16 mouse cellular contexts compared by ENCODE assay signal in the genomic region with DNA sequence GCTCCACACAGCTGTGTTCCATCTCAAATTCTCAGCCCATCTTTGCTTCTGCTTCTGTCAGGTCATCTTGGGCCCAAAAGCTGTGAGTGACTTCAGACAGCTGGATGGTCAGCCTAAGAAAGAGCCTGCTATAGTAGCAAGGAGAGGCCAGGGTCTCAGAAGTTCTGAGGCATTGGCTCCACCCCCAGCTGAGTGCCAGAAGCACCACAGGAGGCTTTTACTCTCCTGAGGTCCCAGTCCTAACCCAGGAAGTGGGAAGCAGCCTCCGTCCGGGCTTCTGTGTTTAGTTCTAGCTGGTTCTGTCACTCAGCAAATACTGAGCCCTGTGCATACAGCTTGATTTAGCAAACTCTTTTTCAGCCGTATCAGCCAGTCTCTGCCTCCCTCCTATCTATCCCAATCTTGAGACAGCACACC. TPM values are rescaled to one million over a fixed set of nuclear protein-coding genes. Genes with fewer than 3 reads are reported as not detected.
DNase-seq lines count a peak whose midpoint lies in the region; ATAC-seq and TF ChIP-seq lines count a peak whose summit lies in the region.
"Had no signal": no experiment of that assay in that cellular context is flagged by ENCODE, and none has a peak within 500 bp of the region (broad histone marks: within the 10 kb centered on the region; RNA-seq: fewer than 3 reads in every experiment).

No protein-coding gene starts in this region.

- peak overlapping the region; percentile 94; the same call in 1 of the 2 replicates for H3K27ac ChIP-seq in layer of hippocampus, adult 2 months
- H3K27ac ChIP-seq in lung, postnatal 0 days (ENCODE audit: low read length) = peak overlapping the region; percentile 48; the same call in 1 of the 2 replicates
- H3K27ac ChIP-seq in stomach, embryonic 15.5 days = 0 out of 2 replicates have a peak overlapping the region, but pooled peaks have one; percentile 45
- H3K27ac ChIP-seq in midbrain, embryonic 10.5 days (replicated peaks) = no peak overlapping the region
- no peak overlapping the region for H3K27ac ChIP-seq in forebrain, embryonic 10.5 days
- H3K27ac ChIP-seq: forebrain, embryonic 15.5 days; hindbrain, embryonic 13.5 days; liver, embryonic 14.5 days had no signal

- H3K4me1 ChIP-seq in lung, postnatal 0 days (ENCODE audit: insufficient read depth, low read depth, low read length) = peaks cover 11% of the 10 kb centered on the region; the same call in 1 of the 2 replicates
- H3K4me1 ChIP-seq in stomach, embryonic 15.5 days = peaks cover 4% of the 10 kb centered on the region; the same call in 1 of the 2 replicates
- H3K4me1 ChIP-seq in midbrain, embryonic 10.5 days = peaks cover 6% of the 10 kb centered on the region; the same call in 1 of the 2 replicates
- peaks cover 4% of the 10 kb centered on the region; the same call in 1 of the 2 replicates for H3K4me1 ChIP-seq in forebrain, embryonic 10.5 days

- no peak overlapping the region for H3K9ac ChIP-seq in lung, postnatal 0 days (replicated peaks; ENCODE audit: low read depth)
- H3K9ac ChIP-seq in stomach, embryonic 15.5 days = no peak overlapping the region
- H3K9ac ChIP-seq: forebrain, embryonic 15.5 days; heart, embryonic 12.5 days; hindbrain, embryonic 13.5 days; liver, embryonic 14.5 days had no signal

- no peaks in the 10 kb centered on the region for H3K27me3 ChIP-seq in lung, postnatal 0 days (replicated peaks; ENCODE audit: insufficient read depth, low read length)
- H3K27me3 ChIP-seq in stomach, embryonic 15.5 days (replicated peaks) = no peaks in the 10 kb centered on the region
- no peaks in the 10 kb centered on the region for H3K27me3 ChIP-seq in midbrain, embryonic 10.5 days (ENCODE audit: low read depth, poor library complexity, severe bottlenecking)
- H3K27me3 ChIP-seq in forebrain, embryonic 10.5 days (ENCODE audit: poor library complexity, severe bottlenecking) = no peaks in the 10 kb centered on the region
- H3K27me3 ChIP-seq: forebrain, embryonic 15.5 days; heart, embryonic 12.5 days; hindbrain, embryonic 13.5 days had no signal

- intact Hi-C loops in heart, postnatal 10 days (cut with DNase I) = no loop called here
- intact Hi-C loops in heart, postnatal 14 days (cut with DNase I) = no loop called here

- WGBS in lung, postnatal 0 days = 19% methylated on average over 3 of the region's 3 CpGs
- WGBS in stomach, embryonic 15.5 days = 43% methylated on average over 3 of the region's 3 CpGs
- WGBS in midbrain, embryonic 10.5 days = 83% methylated on average over 3 of the region's 3 CpGs
- 86% methylated on average over 3 of the region's 3 CpGs for WGBS in forebrain, embryonic 10.5 days

- no peak overlapping the region for H3K4me3 ChIP-seq in layer of hippocampus, adult 2 months
- no peak overlapping the region for H3K4me3 ChIP-seq in lung, postnatal 0 days (ENCODE audit: low read depth, low read length)
- no peak overlapping the region for H3K4me3 ChIP-seq in stomach, embryonic 15.5 days (replicated peaks)
- H3K4me3 ChIP-seq in midbrain, embryonic 10.5 days = no peak overlapping the region
- H3K4me3 ChIP-seq in forebrain, embryonic 10.5 days = no peak overlapping the region
- H3K4me3 ChIP-seq: forebrain, embryonic 15.5 days; heart, embryonic 12.5 days; hindbrain, embryonic 13.5 days had no signal

- ATAC-seq in lung, postnatal 0 days = peak; percentile 93
- ATAC-seq in stomach, embryonic 15.5 days (ENCODE audit: insufficient read depth, low FRiP score, low read depth) = peak; percentile 35; the same call in 1 of the 2 replicates
- ATAC-seq: forebrain, embryonic 15.5 days had no signal

- H3K4me2 ChIP-seq in lung, postnatal 0 days (replicated peaks; ENCODE audit: low read depth, low read length) = no peak overlapping the region
- no peak overlapping the region for H3K4me2 ChIP-seq in stomach, embryonic 15.5 days
- H3K4me2 ChIP-seq: forebrain, embryonic 15.5 days; heart, embryonic 12.5 days; hindbrain, embryonic 13.5 days had no signal

- TF ChIP-seq CTCF in layer of hippocampus, adult 2 months (conservative IDR thresholded peaks at IDR 0.05) = no peak
- no peak for TF ChIP-seq CTCF in lung, postnatal 0 days (IDR thresholded peaks at IDR 0.05)

- peak; percentile 76 for TF ChIP-seq EP300 in lung, postnatal 0 days (IDR thresholded peaks at IDR 0.05)

- peak; percentile 23 to 38 for DNase-seq in heart, postnatal 10 days
- DNase-seq in heart, postnatal 14 days = no peak
- no peak for DNase-seq in layer of hippocampus, adult 2 months (ENCODE audit: low spot score in 2 of 2)
- DNase-seq in layer of hippocampus, adult 9-11 months = no peak
- peak; percentile 87 for DNase-seq in lung, postnatal 0 days (ENCODE audit: low spot score)
- no peak for DNase-seq in midbrain, embryonic 10.5 days (ENCODE audit: low spot score)
- DNase-seq in forebrain, embryonic 10.5 days (ENCODE audit: extremely low spot score, low spot score) = no peak
- DNase-seq: adrenal gland, postnatal 10 days; cerebellum, adult 8-10 months; gastrocnemius, postnatal 14 days; left cerebral cortex, postnatal 4 days had no signal

- H3K36me3 ChIP-seq in lung, postnatal 0 days (ENCODE audit: insufficient read depth, low read length) = no peaks in the 10 kb centered on the region
- no peaks in the 10 kb centered on the region for H3K36me3 ChIP-seq in stomach, embryonic 15.5 days
- no peaks in the 10 kb centered on the region for H3K36me3 ChIP-seq in midbrain, embryonic 10.5 days
- 0 out of 2 replicates have a peak, but pooled peaks cover 5% of the 10 kb centered on the region for H3K36me3 ChIP-seq in forebrain, embryonic 10.5 days (replicated peaks)
- H3K36me3 ChIP-seq: forebrain, embryonic 15.5 days; heart, embryonic 12.5 days had no signal

- no peaks in the 10 kb centered on the region for H3K9me3 ChIP-seq in lung, postnatal 0 days (ENCODE audit: low read length)
- no peaks in the 10 kb centered on the region for H3K9me3 ChIP-seq in stomach, embryonic 15.5 days
- no peaks in the 10 kb centered on the region for H3K9me3 ChIP-seq in midbrain, embryonic 10.5 days (replicated peaks)
- no peaks in the 10 kb centered on the region for H3K9me3 ChIP-seq in forebrain, embryonic 10.5 days
- H3K9me3 ChIP-seq: forebrain, embryonic 15.5 days; heart, embryonic 12.5 days; hindbrain, embryonic 13.5 days had no signal

RNA-seq across cellular contexts. Expression of a gene that starts 54.3 kb away (rescaled TPM):
- 100 to 1,000 TPM; 210 to 229 TPM for total RNA-seq in heart, postnatal 10 days (2021)
- total RNA-seq in heart, postnatal 14 days (2021) = 100 to 1,000 TPM; 171 to 185 TPM
- total RNA-seq in layer of hippocampus, adult 2 months (2021) = 100 to 1,000 TPM; 288 to 302 TPM
- polyA plus RNA-seq in lung, postnatal 0 days (2015; fragmentation: Nextera tagmentation; extraction: Ambion mirVana) = 88.0 and 114 TPM in 2 replicates
- polyA plus RNA-seq in stomach, embryonic 15.5 days (2015; fragmentation: Nextera tagmentation; extraction: Ambion mirVana) = 75.3 and 78.2 TPM in 2 replicates
- 24.6 and 27.1 TPM in 2 replicates for polyA plus RNA-seq in midbrain, embryonic 10.5 days (2016; fragmentation: Nextera tagmentation; extraction: Ambion mirVana)
- 24.8 and 28.3 TPM in 2 replicates for polyA plus RNA-seq in forebrain, embryonic 10.5 days (2016; fragmentation: Nextera tagmentation; extraction: Ambion mirVana)

Comparison
In these comparisons a context has a peak if more than half of its experiments do, and no peak if none do; other contexts are left out.
1. DNase-seq: peak in heart, postnatal 10 days (2 of 2) and lung, postnatal 0 days (single experiment); none in heart, postnatal 14 days (0 of 2), layer of hippocampus, adult 2 months (0 of 2), layer of hippocampus, adult 9-11 months (single experiment), midbrain, embryonic 10.5 days (single experiment) and forebrain, embryonic 10.5 days (single experiment).
2. H3K27ac ChIP-seq: peak in layer of hippocampus, adult 2 months (single experiment), lung, postnatal 0 days (single experiment) and stomach, embryonic 15.5 days (single experiment); none in midbrain, embryonic 10.5 days (single experiment) and forebrain, embryonic 10.5 days (single experiment).